Mouse (Mus musculus) 416B (cell line): ENCODE results near the gene Brsk2.
A peak's percentile ranks its signal among the peaks of the same experiment; 100 is the strongest.

ENCODE experiments used
- DNase-seq: peaks from one replicate; pipeline ENCODE4 v3.0.0; 2011; ENCODE audit warnings: low read depth

The Brsk2 gene

GRCm38 (mm10) chr7:142034198-142034597 lies 84.6 kb downstream of the Brsk2 start:
- peak; percentile 37 for DNase-seq

GRCm38 (mm10) chr7:142035048-142035811 lies 85.7 kb downstream of the Brsk2 start:
- DNase-seq, result no peak

GRCm38 (mm10) chr7:142037553-142038170 lies 88.1 kb downstream of the Brsk2 start:
- DNase-seq, result peak; percentile 71

- peak; percentile 92 for DNase-seq
Measured at GRCm38 (mm10) chr7:142040756-142041155, 91.2 kb downstream of the Brsk2 start.

- no peak for DNase-seq
Measured at GRCm38 (mm10) chr7:142045344-142045743, 95.8 kb downstream of the Brsk2 start.

- no peak for DNase-seq
Measured at GRCm38 (mm10) chr7:142045932-142046331, 96.4 kb downstream of the Brsk2 start.

- no peak for DNase-seq
Measured at GRCm38 (mm10) chr7:142050536-142050935, 101.0 kb downstream of the Brsk2 start.
